Mouse (Mus musculus) ZHBTc4 (cell line): ENCODE measurements at regions not wholly inside any gene's neighbourhood (a gene's known extent, or its start where the extent isn't known, plus 50 kb on each side); places are given as distances from the start of the nearest gene placed in this dataset.
A peak's percentile ranks its signal among the peaks of the same experiment; 100 is the strongest.

Experiments used
- DNase-seq: peaks from one replicate; pipeline ENCODE4 v3.0.0-alpha.2; 2011; ENCODE audit warnings: low read depth, low spot score

DNA sequence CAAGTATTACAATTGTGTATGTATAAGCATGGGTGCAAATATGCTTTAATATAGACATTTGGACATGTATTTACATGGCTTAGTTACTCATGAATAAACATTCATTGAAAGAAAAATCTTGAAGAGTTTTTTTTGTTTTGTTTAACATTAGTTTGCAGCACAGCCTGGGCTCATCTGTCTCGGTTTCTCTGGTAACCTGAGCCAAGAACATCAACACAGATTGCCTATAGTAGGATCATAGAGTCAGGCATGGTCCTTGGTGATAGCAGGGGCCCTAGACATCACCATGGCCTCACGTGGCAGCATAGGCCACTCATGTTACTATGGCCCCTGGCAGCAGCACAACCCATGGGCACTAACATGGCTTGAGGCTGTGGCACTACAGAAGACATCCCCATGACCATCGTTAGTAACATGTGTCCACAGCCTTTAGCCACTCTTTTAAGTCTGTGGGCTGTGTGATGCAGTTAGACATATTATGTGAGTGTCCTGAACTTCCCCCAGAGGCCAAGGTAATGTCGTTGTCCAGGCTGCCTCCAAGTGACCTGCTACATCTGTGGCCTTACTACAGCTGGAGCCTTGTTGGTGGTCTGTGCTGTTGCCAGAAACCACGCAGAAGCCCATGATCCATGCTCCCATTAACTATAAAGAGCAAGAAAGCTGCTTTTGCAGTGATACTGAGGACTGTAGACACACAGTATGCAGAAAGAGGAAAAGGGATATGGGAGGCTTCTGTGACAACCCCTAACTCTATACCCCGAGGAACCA, 499.9 kb upstream of the Mdga2 start:
- no peak for DNase-seq

DNA sequence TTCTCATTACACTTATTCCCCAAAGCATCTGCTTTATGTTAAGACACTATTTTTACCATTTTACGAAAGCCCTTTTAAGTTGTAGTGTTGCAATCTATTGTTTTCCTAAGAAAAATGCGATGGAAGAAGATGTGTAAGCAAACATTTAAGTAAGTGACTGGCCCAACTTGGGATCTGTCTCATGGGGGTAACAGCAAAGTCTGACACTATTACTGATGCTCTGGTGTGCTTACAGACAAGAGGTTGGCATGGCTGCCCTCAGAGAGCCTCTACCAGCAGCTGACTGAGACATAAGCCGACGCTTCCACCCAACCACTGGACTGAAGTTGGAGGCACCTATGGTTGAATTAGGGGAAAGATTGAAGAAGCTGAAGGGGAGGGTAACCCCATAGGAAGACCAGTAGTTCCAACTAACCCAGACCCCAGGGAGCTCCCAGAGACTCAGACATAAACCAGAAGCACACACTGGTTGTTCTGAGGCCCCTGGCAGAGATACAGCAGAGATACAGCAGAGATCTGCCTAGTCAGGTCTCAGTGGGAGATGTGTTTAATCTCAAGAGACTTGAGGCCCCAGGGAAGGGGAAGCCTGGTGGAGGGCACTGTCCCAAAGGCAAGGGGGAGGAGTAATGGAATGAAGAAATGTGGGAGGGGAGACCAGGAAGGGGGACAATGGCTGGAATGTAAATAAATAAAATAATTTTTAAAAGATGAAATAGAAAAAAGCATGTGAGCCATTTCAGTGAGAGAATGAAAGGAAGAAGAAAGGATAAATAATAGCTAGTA, 499.0 kb upstream of the Mdga2 start:
- no peak for DNase-seq

DNA sequence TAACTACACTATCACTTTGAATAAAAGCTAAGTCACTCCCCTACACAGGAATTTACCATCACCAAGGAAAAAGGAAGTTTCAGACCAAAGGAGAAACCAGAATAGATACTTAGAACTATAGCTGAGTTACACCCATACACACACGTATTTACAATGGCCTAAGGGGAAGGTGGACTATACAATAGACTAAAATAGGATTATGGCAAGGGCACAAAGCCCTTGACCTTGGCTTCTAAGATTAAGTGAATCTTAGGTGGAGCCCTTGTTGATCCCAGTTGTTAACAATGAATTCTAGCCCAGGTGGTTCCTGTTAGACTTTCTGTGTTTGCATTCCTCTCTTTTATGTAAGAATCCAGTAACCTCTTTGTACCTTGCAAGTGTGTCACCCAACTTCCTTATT, 490.0 kb upstream of the Mdga2 start:
- DNase-seq: peak; percentile 90
